Mouse (Mus musculus) embryonic facial prominence, embryonic 11.5 days (tissue): ENCODE measurements around the gene Polr2e. TPM values are rescaled to one million over a fixed set of nuclear protein-coding genes. Genes with fewer than 3 reads are reported as not detected.
A peak's percentile ranks its signal among the peaks of the same experiment; 100 is the strongest.
"Not testable (repeated sequence)": the region's sequence is repeated elsewhere in the genome, so short reads cannot be mapped to it uniquely, and the experiment has no call there.

Experiments
- ATAC-seq: fragments of 200-750 bp; cut with Nextera tagmentation; replicated peaks from 2 replicates; pipeline ENCODE4 v1.8.0; 2017; ENCODE audit warnings: low read depth; ENCODE audit not compliant: insufficient number of reproducible peaks, low FRiP score, low TSS enrichment
- DNase-seq: peaks from one replicate; pipeline ENCODE4 v3.0.0-alpha.2; 2015; ENCODE audit warnings: low spot score
- H3K27ac ChIP-seq: fragments of 300-500 bp; sonication (generic); replicated peaks from 2 replicates; pipeline ENCODE4 v1.5.1; 2014; ENCODE audit warnings: mild to moderate bottlenecking, low read depth, low read length, control low read depth
- H3K27me3 ChIP-seq: fragments of 300-500 bp; sonication (generic); 2 replicates; pipeline ENCODE4 v1.6.1; 2014; ENCODE audit warnings: mild to moderate bottlenecking, low read length, moderate library complexity, mixed read lengths; ENCODE audit not compliant: control insufficient read depth, insufficient read depth
- H3K36me3 ChIP-seq: fragments of 300-500 bp; sonication (generic); replicated peaks from 2 replicates; pipeline ENCODE4 v1.6.1; 2014; ENCODE audit warnings: low read depth, mild to moderate bottlenecking, low read length, moderate library complexity, mixed read lengths; ENCODE audit not compliant: control insufficient read depth, insufficient read depth
- H3K4me1 ChIP-seq: fragments of 300-500 bp; sonication (generic); 2 replicates; pipeline ENCODE4 v1.6.1; 2014; ENCODE audit warnings: low read length, mixed read lengths; ENCODE audit not compliant: control insufficient read depth, insufficient read depth
- H3K4me2 ChIP-seq: fragments of 300-500 bp; sonication (generic); 2 replicates; pipeline ENCODE4 v1.6.1; 2014; ENCODE audit warnings: low read depth, mild to moderate bottlenecking, control low read depth, low read length, moderate library complexity
- H3K4me3 ChIP-seq: fragments of 300-500 bp; sonication (generic); 2 replicates; pipeline ENCODE4 v1.5.1; 2014; ENCODE audit warnings: low read depth, low read length, control low read depth
- H3K9ac ChIP-seq: fragments of 300-500 bp; sonication (generic); replicated peaks from 2 replicates; pipeline ENCODE4 v1.6.1; 2014; ENCODE audit warnings: mild to moderate bottlenecking, control low read depth, low read length
- H3K9me3 ChIP-seq: fragments of 300-500 bp; sonication (generic); replicated peaks from 2 replicates; pipeline ENCODE4 v1.6.1; 2016; ENCODE audit warnings: mild to moderate bottlenecking, low read length, inconsistent platforms, mixed read lengths; ENCODE audit not compliant: control insufficient read depth
- WGBS: fragments of 180-500 bp; shearing (Covaris S2); extraction: QIAGEN DNeasy Blood & Tissue Kit; methylation state at CpG from one replicate; pipeline ENCODE4 v1.1.7; 2014; 5-methylcytosine and 5-hydroxymethylcytosine counted together
- polyA plus RNA-seq: library from polyadenylated mRNA; unstranded; fragments of >200 nt; fragmentation: Nextera tagmentation; extraction: Ambion mirVana; gene quantifications from 2 replicates; pipeline ENCODE4 v1.2.1, GENCODE M21; 2014

Gene Polr2e
- polyA plus RNA-seq, 1 experiment from 2014 or later = 266 TPM

GRCm38 (mm10) chr10:80050885-80051617 lies 11.5 kb upstream of the Polr2e start:
- Histone ChIP-seq H3K9ac (0 out of 2 replicates have a peak overlapping the region, but pooled peaks have one; percentile 34), H3K4me1 (peaks cover 3% of the 10 kb centered on the region; the same call in 1 of the 2 replicates), H3K4me3 (no peak overlapping the region), H3K4me2 (no peak overlapping the region), H3K27me3 (no peaks in the 10 kb centered on the region), H3K36me3 (no peaks in the 10 kb centered on the region), H3K9me3 (no peaks in the 10 kb centered on the region), H3K27ac (no peak overlapping the region)
- no peak for DNase-seq
- no peak for ATAC-seq
- 19% methylated on average over 15 of the region's 15 CpGs for WGBS

- Histone ChIP-seq H3K4me3 (no peak overlapping the region), H3K4me1 (peaks cover 3% of the 10 kb centered on the region; the same call in 1 of the 2 replicates)
These were observed 10.6 kb upstream of the Polr2e start for GRCm38 (mm10) chr10:80050244-80050643.

GRCm38 (mm10) chr10:80048834-80049233 lies 9.2 kb upstream of the Polr2e start:
- Histone ChIP-seq H3K36me3 (no peaks in the 10 kb centered on the region), H3K27me3 (no peaks in the 10 kb centered on the region), H3K4me3 (no peak overlapping the region), H3K27ac (no peak overlapping the region), H3K4me1 (0 out of 2 replicates have a peak, but pooled peaks cover 3% of the 10 kb centered on the region), H3K4me2 (no peak overlapping the region), H3K9ac (no peak overlapping the region), H3K9me3 (no peaks in the 10 kb centered on the region)
- 64% methylated on average over 3 of the region's 3 CpGs for WGBS
- DNase-seq (no peak), ATAC-seq (no peak)

More at GRCm38 (mm10) chr10:80050244-80050643, 10.6 kb upstream of the Polr2e start:
- 22% methylated on average over 6 of the region's 6 CpGs for WGBS
- Histone ChIP-seq H3K36me3 (no peaks in the 10 kb centered on the region), H3K27ac (no peak overlapping the region), H3K27me3 (no peaks in the 10 kb centered on the region), H3K9me3 (no peaks in the 10 kb centered on the region), H3K9ac (no peak overlapping the region; the same call in 1 of the 2 replicates), H3K4me2 (no peak overlapping the region)
- DNase-seq (no peak), ATAC-seq (no peak)

GRCm38 (mm10) chr10:80048396-80048795 lies 8.8 kb upstream of the Polr2e start:
- 0 out of 2 replicates have a peak, but pooled peaks cover 3% of the 10 kb centered on the region for H3K4me1 ChIP-seq
- H3K9ac ChIP-seq = no peak overlapping the region
- H3K27ac ChIP-seq = 0 out of 2 replicates have a peak overlapping the region, but pooled peaks have one; percentile 9
- no peaks in the 10 kb centered on the region for H3K27me3 ChIP-seq
- WGBS = 10% methylated on average over 5 of the region's 5 CpGs
- no peaks in the 10 kb centered on the region for H3K9me3 ChIP-seq
- no peak overlapping the region for H3K4me3 ChIP-seq
- H3K36me3 ChIP-seq = no peaks in the 10 kb centered on the region
- ATAC-seq = no peak
- no peak overlapping the region for H3K4me2 ChIP-seq
- DNase-seq = no peak

- DNase-seq = no peak
- 48% methylated on average over 9 of the region's 9 CpGs for WGBS
- no peak within 1 kb of the TSS for H3K4me2 ChIP-seq
- H3K9ac ChIP-seq = no peak within 1 kb of the TSS
- H3K36me3 ChIP-seq = no peaks in the 10 kb centered on the region
- ATAC-seq = no peak
- 0 out of 2 replicates have a peak within 1 kb of the TSS, but pooled peaks have one; percentile 9 for H3K27ac ChIP-seq
- no peaks in the 10 kb centered on the region for H3K9me3 ChIP-seq
- no peaks in the 10 kb centered on the region for H3K27me3 ChIP-seq
- 0 out of 2 replicates have a peak, but pooled peaks cover 3% of the 10 kb centered on the region for H3K4me1 ChIP-seq
- no peak within 1 kb of the TSS for H3K4me3 ChIP-seq
These were observed 7.5 kb upstream of the Polr2e start, which contains the start of gene Gpx4 for GRCm38 (mm10) chr10:80047041-80047565. TSS of gene Gpx4 (plus strand) at chr10:80047166.

- 82% methylated on average over 5 of the region's 5 CpGs for WGBS
These were observed 6.2 kb upstream of the Polr2e start for GRCm38 (mm10) chr10:80045766-80046165.

GRCm38 (mm10) chr10:80045364-80045763 lies 5.8 kb upstream of the Polr2e start:
- not testable (repeated sequence) for H3K4me2 ChIP-seq, H3K9ac ChIP-seq, H3K27ac ChIP-seq, H3K4me1 ChIP-seq, DNase-seq, H3K9me3 ChIP-seq, H3K27me3 ChIP-seq, H3K36me3 ChIP-seq, ATAC-seq, H3K4me3 ChIP-seq
- 87% methylated on average over 2 of the region's 4 CpGs for WGBS

More at GRCm38 (mm10) chr10:80045766-80046165, 6.2 kb upstream of the Polr2e start:
- Histone ChIP-seq H3K9ac (no peak overlapping the region), H3K4me1 (no peaks in the 10 kb centered on the region), H3K27me3 (no peaks in the 10 kb centered on the region), H3K27ac (no peak overlapping the region), H3K4me2 (no peak overlapping the region), H3K4me3 (no peak overlapping the region), H3K36me3 (no peaks in the 10 kb centered on the region), H3K9me3 (no peaks in the 10 kb centered on the region)
- no peak for ATAC-seq
- DNase-seq = no peak

- no peaks in the 10 kb centered on the region for H3K4me1 ChIP-seq
- no peaks in the 10 kb centered on the region for H3K9me3 ChIP-seq
- WGBS = 26% methylated on average over 4 of the region's 4 CpGs
- no peaks in the 10 kb centered on the region for H3K27me3 ChIP-seq
- ATAC-seq (no peak), DNase-seq (no peak)
- peak overlapping the region; percentile 19 for H3K9ac ChIP-seq
- no peak overlapping the region for H3K27ac ChIP-seq
- no peak overlapping the region for H3K4me3 ChIP-seq
- no peaks in the 10 kb centered on the region for H3K36me3 ChIP-seq
- no peak overlapping the region for H3K4me2 ChIP-seq
These were observed 4.5 kb upstream of the Polr2e start for GRCm38 (mm10) chr10:80044087-80044486.
